Mouse (Mus musculus) hindbrain, embryonic 13.5 days (tissue): Measurements from ENCODE around the gene Popdc3. TPM values are rescaled to one million over a fixed set of nuclear protein-coding genes. Genes with fewer than 3 reads are reported as not detected.
"Not testable (repeated sequence)": the region's sequence is repeated elsewhere in the genome, so short reads cannot be mapped to it uniquely, and the experiment has no call there.

Source experiments
- ATAC-seq: fragments of 200-750 bp; cut with Nextera tagmentation; 2 replicates; pipeline ENCODE4 v1.8.0; 2017; ENCODE audit warnings: moderate TSS enrichment; ENCODE audit not compliant: low FRiP score
- H3K27ac ChIP-seq: fragments of 300-500 bp; sonication (generic); 2 replicates; pipeline ENCODE4 v1.5.1; 2015; ENCODE audit warnings: inconsistent platforms, mild to moderate bottlenecking, moderate library complexity
- H3K27me3 ChIP-seq: fragments of 300-500 bp; sonication (generic); 2 replicates; pipeline ENCODE4 v1.6.1; 2015; ENCODE audit warnings: mild to moderate bottlenecking, inconsistent platforms
- H3K36me3 ChIP-seq: fragments of 300-500 bp; sonication (generic); 2 replicates; pipeline ENCODE4 v1.6.1; 2015; ENCODE audit warnings: mild to moderate bottlenecking, inconsistent platforms
- H3K4me1 ChIP-seq: fragments of 300-500 bp; sonication (generic); replicated peaks from 2 replicates; pipeline ENCODE4 v1.6.1; 2015; ENCODE audit warnings: inconsistent platforms
- H3K4me2 ChIP-seq: fragments of 300-500 bp; sonication (generic); 2 replicates; pipeline ENCODE4 v1.6.1; 2015; ENCODE audit warnings: inconsistent platforms, mild to moderate bottlenecking, moderate library complexity
- H3K4me3 ChIP-seq: fragments of 300-500 bp; sonication (generic); 2 replicates; pipeline ENCODE4 v1.5.1; 2015; ENCODE audit warnings: mild to moderate bottlenecking, inconsistent platforms
- H3K9ac ChIP-seq: fragments of 300-500 bp; sonication (generic); 2 replicates; pipeline ENCODE4 v1.6.1; 2015; ENCODE audit warnings: mild to moderate bottlenecking, inconsistent platforms
- H3K9me3 ChIP-seq: fragments of 300-500 bp; sonication (generic); 2 replicates; pipeline ENCODE4 v1.6.1; 2016; ENCODE audit warnings: inconsistent platforms
- WGBS: fragments of 180-500 bp; shearing (Covaris S2); methylation state at CpG from one replicate; pipeline ENCODE4 v1.1.7; 2015; 5-methylcytosine and 5-hydroxymethylcytosine counted together
- polyA plus RNA-seq: library from polyadenylated mRNA; unstranded; fragments of >200 nt; fragmentation: Nextera tagmentation; extraction: Ambion mirVana; gene quantifications from 2 replicates; pipeline ENCODE4 v1.2.1, GENCODE M21; 2015

The Popdc3 gene
- polyA plus RNA-seq, result 1.8 and 2.4 TPM in 2 replicates

GRCm38 (mm10) chr10:45177798-45178197 is at the start of gene Popdc3:
TSS of gene Popdc3 (plus strand) at chr10:45178098.
- WGBS, result 88% methylated on average over 2 of the region's 5 CpGs
- H3K27ac ChIP-seq, result not testable (repeated sequence)

DNA sequence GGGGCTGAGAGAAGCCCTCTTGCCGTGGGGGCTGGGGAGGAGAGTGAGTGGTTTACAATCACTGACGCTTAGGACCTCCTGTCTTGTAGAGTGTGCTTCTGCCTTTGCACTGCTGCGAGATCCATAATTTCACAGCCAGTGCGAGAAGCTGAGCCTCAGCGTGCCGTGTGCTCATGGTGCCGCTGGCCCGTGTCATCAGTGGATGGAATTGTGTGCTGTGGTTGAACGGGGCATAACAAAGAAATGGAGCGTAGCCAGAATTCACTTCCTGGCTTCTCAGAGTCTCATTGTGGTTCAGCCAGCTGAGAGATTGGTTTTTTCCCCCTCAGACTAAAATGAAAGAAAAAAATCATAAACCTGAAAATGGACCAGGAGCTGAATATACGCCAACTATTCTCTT is 48.8 kb upstream of the Popdc3 start:
- WGBS, result 44% methylated on average over 11 of the region's 11 CpGs
- Histone ChIP-seq H3K9me3 (no peaks in the 10 kb centered on the region), H3K4me3 (no peak overlapping the region), H3K4me2 (no peak overlapping the region), H3K27me3 (no peaks in the 10 kb centered on the region), H3K36me3 (peaks cover 25% of the 10 kb centered on the region), H3K9ac (no peak overlapping the region), H3K4me1 (peaks cover 8% of the 10 kb centered on the region), H3K27ac (peak overlapping the region; percentile 74)
- ATAC-seq, result peak; percentile 66

More at GRCm38 (mm10) chr10:45177798-45178197, at the start of gene Popdc3:
- not testable (repeated sequence) for H3K9ac ChIP-seq, H3K4me3 ChIP-seq, ATAC-seq, H3K27me3 ChIP-seq, H3K9me3 ChIP-seq, H3K4me1 ChIP-seq, H3K36me3 ChIP-seq, H3K4me2 ChIP-seq

DNA sequence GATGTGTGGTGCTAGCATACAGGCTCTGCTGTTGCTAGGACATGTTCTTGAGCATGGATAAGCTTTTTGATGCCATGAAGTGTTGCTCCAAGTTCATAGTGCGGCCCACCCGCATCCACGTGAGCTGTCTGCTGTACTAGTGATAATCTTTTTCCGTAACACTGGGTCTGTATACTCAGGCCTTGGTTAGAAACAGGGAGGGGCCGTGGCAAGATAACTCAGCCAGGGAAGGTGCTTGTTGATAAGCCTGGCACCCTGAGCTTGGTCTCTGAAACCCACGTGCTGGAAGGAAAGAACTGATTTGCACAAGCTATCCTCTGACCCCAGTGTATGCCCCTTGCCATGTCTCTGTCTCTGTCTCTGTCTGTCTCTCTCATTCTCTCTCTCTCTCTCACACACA is 47.9 kb upstream of the Popdc3 start:
- Histone ChIP-seq H3K4me2 (no peak overlapping the region), H3K4me3 (no peak overlapping the region), H3K27ac (peak overlapping the region; percentile 74), H3K4me1 (peaks cover 8% of the 10 kb centered on the region), H3K36me3 (peaks cover 17% of the 10 kb centered on the region), H3K9ac (no peak overlapping the region), H3K9me3 (no peaks in the 10 kb centered on the region), H3K27me3 (no peaks in the 10 kb centered on the region)
- WGBS, result 90% methylated on average over 6 of the region's 6 CpGs
- ATAC-seq, result no peak

DNA sequence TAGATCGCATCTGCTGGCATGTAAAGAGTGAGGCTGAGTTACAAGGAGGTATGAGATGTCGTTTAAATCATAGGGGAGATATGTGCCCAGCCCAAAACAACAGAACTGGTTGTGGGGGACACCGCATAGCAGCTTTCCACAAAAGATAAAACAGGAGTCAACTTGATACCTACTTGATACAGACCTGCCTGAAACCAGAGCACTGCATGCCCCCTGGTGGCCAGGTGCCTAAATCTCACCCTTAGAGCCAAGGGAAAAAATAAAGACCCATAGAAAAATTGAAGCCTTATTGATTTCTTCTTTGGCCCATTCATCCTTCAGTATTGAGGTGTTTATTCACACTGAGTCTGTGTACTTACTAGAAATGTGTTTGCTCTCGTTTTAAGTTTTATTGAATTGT is 45.5 kb upstream of the Popdc3 start:
- no peak overlapping the region for H3K9ac ChIP-seq
- H3K36me3 ChIP-seq, result no peaks in the 10 kb centered on the region; the same call in 1 of the 2 replicates
- no peak overlapping the region for H3K4me3 ChIP-seq
- H3K4me1 ChIP-seq, result peaks cover 14% of the 10 kb centered on the region
- no peak overlapping the region for H3K27ac ChIP-seq
- no peaks in the 10 kb centered on the region for H3K9me3 ChIP-seq
- 81% methylated on average over 4 of the region's 4 CpGs for WGBS
- H3K4me2 ChIP-seq, result no peak overlapping the region
- no peak for ATAC-seq
- no peaks in the 10 kb centered on the region for H3K27me3 ChIP-seq

GRCm38 (mm10) chr10:45136806-45137205 is 41.1 kb upstream of the Popdc3 start:
- peaks cover 30% of the 10 kb centered on the region for H3K4me1 ChIP-seq
- no peak overlapping the region for H3K4me2 ChIP-seq
- no peak overlapping the region for H3K9ac ChIP-seq
- H3K9me3 ChIP-seq, result no peaks in the 10 kb centered on the region
- no peak overlapping the region for H3K27ac ChIP-seq
- ATAC-seq, result no peak
- WGBS, result 91% methylated on average over 7 of the region's 7 CpGs
- H3K36me3 ChIP-seq, result no peaks in the 10 kb centered on the region
- H3K27me3 ChIP-seq, result no peaks in the 10 kb centered on the region
- no peak overlapping the region for H3K4me3 ChIP-seq

DNA sequence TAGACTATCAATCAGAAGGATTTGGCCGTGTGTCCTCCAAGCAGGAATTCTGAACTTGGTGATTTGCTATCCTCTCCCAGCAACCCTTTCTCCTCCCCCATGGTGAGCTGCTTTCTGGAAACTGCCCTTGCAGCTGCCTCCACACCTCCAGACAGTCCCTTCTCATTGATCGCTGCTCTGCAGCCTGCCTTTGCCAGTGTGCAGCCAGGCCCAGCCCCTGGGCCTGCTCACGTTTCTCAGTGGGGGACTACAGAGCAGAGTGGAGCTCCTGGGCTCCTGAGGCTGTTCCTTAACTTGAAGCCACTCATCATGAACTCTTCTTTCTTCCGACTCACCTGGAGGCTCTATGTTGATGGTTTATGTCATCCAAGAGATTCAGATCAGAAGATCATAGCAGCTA is 38.0 kb upstream of the Popdc3 start:
- ATAC-seq, result no peak
- H3K4me3 ChIP-seq, result no peak overlapping the region
- H3K27me3 ChIP-seq, result no peaks in the 10 kb centered on the region
- no peak overlapping the region for H3K4me2 ChIP-seq
- no peak overlapping the region for H3K9ac ChIP-seq
- peak overlapping the region; percentile 60 for H3K27ac ChIP-seq
- H3K9me3 ChIP-seq, result no peaks in the 10 kb centered on the region
- no peaks in the 10 kb centered on the region for H3K36me3 ChIP-seq
- 57% methylated on average over 4 of the region's 4 CpGs for WGBS
- H3K4me1 ChIP-seq, result peaks cover 30% of the 10 kb centered on the region

- Histone ChIP-seq H3K4me3 (no peak overlapping the region), H3K4me1 (peaks cover 30% of the 10 kb centered on the region), H3K4me2 (no peak overlapping the region), H3K9ac (no peak overlapping the region), H3K27me3 (no peaks in the 10 kb centered on the region), H3K9me3 (no peaks in the 10 kb centered on the region), H3K27ac (0 out of 2 replicates have a peak overlapping the region, but pooled peaks have one; percentile 60), H3K36me3 (no peaks in the 10 kb centered on the region)
- no peak for ATAC-seq
- WGBS, result 76% methylated on average over 7 of the region's 7 CpGs
Measured at GRCm38 (mm10) chr10:45140474-45141212, 37.3 kb upstream of the Popdc3 start.

- Histone ChIP-seq H3K4me2 (no peak overlapping the region), H3K36me3 (no peaks in the 10 kb centered on the region), H3K27me3 (no peaks in the 10 kb centered on the region), H3K27ac (no peak overlapping the region), H3K4me3 (no peak overlapping the region), H3K9me3 (no peaks in the 10 kb centered on the region), H3K9ac (no peak overlapping the region), H3K4me1 (peaks cover 38% of the 10 kb centered on the region)
- no peak for ATAC-seq
- 82% methylated on average over 5 of the region's 5 CpGs for WGBS
Measured at GRCm38 (mm10) chr10:45142359-45142758, 35.5 kb upstream of the Popdc3 start.

GRCm38 (mm10) chr10:45144038-45144817 is 33.7 kb upstream of the Popdc3 start:
- WGBS, result 86% methylated on average over 6 of the region's 6 CpGs
- no peaks in the 10 kb centered on the region for H3K27me3 ChIP-seq
- no peak overlapping the region for H3K4me3 ChIP-seq
- no peaks in the 10 kb centered on the region for H3K9me3 ChIP-seq
- no peak overlapping the region for H3K4me2 ChIP-seq
- H3K4me1 ChIP-seq, result peaks cover 36% of the 10 kb centered on the region
- H3K9ac ChIP-seq, result no peak overlapping the region
- H3K27ac ChIP-seq, result no peak overlapping the region
- H3K36me3 ChIP-seq, result peaks cover 3% of the 10 kb centered on the region; the same call in 1 of the 2 replicates
- ATAC-seq, result no peak

GRCm38 (mm10) chr10:45146821-45147220 is 31.1 kb upstream of the Popdc3 start:
- WGBS, result 14% methylated on average over 6 of the region's 6 CpGs
- Histone ChIP-seq H3K27ac (peak overlapping the region; percentile 85), H3K4me3 (no peak overlapping the region), H3K27me3 (no peaks in the 10 kb centered on the region), H3K4me1 (peaks cover 31% of the 10 kb centered on the region), H3K9me3 (no peaks in the 10 kb centered on the region), H3K4me2 (peak overlapping the region; percentile 21; the same call in 1 of the 2 replicates), H3K36me3 (peaks cover 19% of the 10 kb centered on the region), H3K9ac (peak overlapping the region; percentile 53; the same call in 1 of the 2 replicates)
- ATAC-seq, result no peak

GRCm38 (mm10) chr10:45151137-45151536 is 26.8 kb upstream of the Popdc3 start:
- Histone ChIP-seq H3K27me3 (no peaks in the 10 kb centered on the region), H3K4me2 (no peak overlapping the region), H3K9me3 (no peaks in the 10 kb centered on the region), H3K9ac (no peak overlapping the region), H3K4me1 (peaks cover 29% of the 10 kb centered on the region), H3K36me3 (peaks cover 58% of the 10 kb centered on the region), H3K27ac (no peak overlapping the region; the same call in 1 of the 2 replicates), H3K4me3 (no peak overlapping the region)
- WGBS, result 49% methylated on average over 5 of the region's 5 CpGs
- no peak for ATAC-seq

DNA sequence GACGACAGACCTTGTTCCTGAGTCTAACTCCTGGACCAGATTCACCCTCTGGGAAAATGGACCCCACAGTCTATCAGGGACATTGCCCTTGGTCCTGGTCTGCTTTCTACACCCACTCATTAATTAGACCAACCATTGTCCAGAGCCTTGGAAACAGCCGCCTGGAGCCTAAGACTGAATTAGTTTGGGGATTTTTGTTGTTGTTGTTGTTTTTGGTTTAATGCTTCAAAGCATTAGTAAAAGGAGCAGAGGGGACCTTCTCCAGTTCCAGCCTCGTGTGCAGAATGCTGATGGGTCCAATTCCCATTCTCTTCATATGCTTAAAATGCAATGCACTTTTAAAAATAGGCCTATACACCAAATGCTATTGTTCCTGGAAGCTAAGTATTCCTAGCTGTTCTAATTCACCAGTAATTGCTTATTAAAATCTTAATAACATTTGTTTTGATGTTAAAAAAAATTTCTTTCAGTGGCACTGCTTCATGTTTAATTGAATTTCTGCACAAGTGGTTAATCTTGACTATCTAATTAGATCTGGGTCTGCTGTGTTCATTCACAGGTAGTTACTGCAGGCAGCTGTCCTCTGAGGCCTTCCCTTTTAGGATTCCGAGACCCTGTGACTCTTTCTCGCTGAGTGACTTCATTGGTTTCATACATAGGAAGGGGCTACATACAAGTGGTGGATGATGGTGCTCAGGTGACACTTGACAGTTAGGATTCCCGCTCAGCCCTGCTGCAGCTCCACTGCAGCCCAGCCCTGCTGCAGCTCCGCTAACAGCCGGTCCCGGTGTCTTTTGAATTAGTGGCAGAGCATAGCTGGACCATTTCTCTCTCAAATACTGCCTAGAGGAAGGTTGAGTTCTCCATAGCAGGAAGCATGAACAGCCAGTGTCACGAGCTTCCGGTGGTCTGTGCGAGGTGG is 25.9 kb upstream of the Popdc3 start:
- H3K27ac ChIP-seq, result peak overlapping the region; percentile 67
- peaks cover 64% of the 10 kb centered on the region for H3K36me3 ChIP-seq

More for the DNA sequence above, 25.9 kb upstream of the Popdc3 start:
- ATAC-seq, result peak; percentile 33; the same call in 1 of the 2 replicates
- peaks cover 20% of the 10 kb centered on the region for H3K4me1 ChIP-seq
- 82% methylated on average over 12 of the region's 12 CpGs for WGBS
- no peak overlapping the region for H3K9ac ChIP-seq
- H3K4me3 ChIP-seq, result no peak overlapping the region
- H3K27me3 ChIP-seq, result no peaks in the 10 kb centered on the region
- H3K9me3 ChIP-seq, result no peaks in the 10 kb centered on the region
- no peak overlapping the region for H3K4me2 ChIP-seq
